Mouse (Mus musculus) G1E (cell line): ENCODE data around the gene Jazf1. TPM values are rescaled to one million over a fixed set of nuclear protein-coding genes. Genes with fewer than 3 reads are reported as not detected.

Experiments used
- ATAC-seq: 2 replicates; pipeline ENCODE4 v1.8.0; 2016; ENCODE audit warnings: mild to moderate bottlenecking; ENCODE audit not compliant: insufficient number of reproducible peaks, poor library complexity, low FRiP score, severe bottlenecking; ENCODE audit errors: extremely low read depth
- DNase-seq: peaks from one replicate; pipeline ENCODE4 v3.0.0; 2012; ENCODE audit warnings: low spot score
- H3K27me3 ChIP-seq: 2 replicates; pipeline ENCODE4 v1.6.1; 2012; ENCODE audit warnings: mild to moderate bottlenecking, low read length, inconsistent platforms; ENCODE audit not compliant: insufficient read depth
- H3K36me3 ChIP-seq: replicated peaks from 2 replicates; pipeline ENCODE3; 2012; ENCODE audit warnings: mild to moderate bottlenecking, inconsistent platforms
- H3K4me1 ChIP-seq: 2 replicates; pipeline ENCODE4 v1.6.1; 2012; ENCODE audit warnings: low read depth, low read length, inconsistent platforms, mixed read lengths; ENCODE audit not compliant: insufficient read depth
- H3K4me3 ChIP-seq: 2 replicates; pipeline ENCODE4 v1.5.1; 2012; ENCODE audit warnings: low read depth, mild to moderate bottlenecking, inconsistent platforms, low read length, moderate library complexity, mixed read lengths
- H3K9me3 ChIP-seq: replicated peaks from 2 replicates; pipeline ENCODE4 v1.6.1; 2012; ENCODE audit warnings: inconsistent platforms
- CTCF ChIP-seq: IDR thresholded peaks from 2 replicates; pipeline ENCODE4 v1.5.1; 2012; ENCODE audit warnings: low read depth, low read length, inconsistent platforms, mixed read lengths
- GATA1 ChIP-seq: IDR thresholded peaks from 2 replicates; pipeline ENCODE4 v1.6.1; 2012; ENCODE audit warnings: borderline replicate concordance, low read length, inconsistent platforms, mixed read lengths
- GATA2 ChIP-seq: IDR thresholded peaks from 2 replicates; pipeline ENCODE4 v1.6.1; 2012; ENCODE audit warnings: low read depth, low read length, inconsistent platforms, borderline replicate concordance
- POLR2AphosphoS5 ChIP-seq: IDR thresholded peaks from 2 replicates; pipeline ENCODE4 v1.6.1; 2012; ENCODE audit warnings: low read depth, low read length, inconsistent platforms; ENCODE audit not compliant: insufficient replicate concordance
- TAL1 ChIP-seq: conservative IDR thresholded peaks from 2 replicates; pipeline ENCODE4 v1.6.1; 2012; ENCODE audit warnings: low read depth, low read length, inconsistent platforms, mixed read lengths
- polyA plus RNA-seq: library from polyadenylated mRNA; stranded (reverse); fragments of >175 nt; gene quantifications from 2 replicates; pipeline ENCODE4 v1.2.3, GENCODE M21; 2012
- total RNA-seq, 2 experiments: library from RNA; stranded (forward) in 1 of 2; stranded (reverse) in 1 of 2; fragments of 200-1000 nt in 1 of 2; fragments of >200 nt in 1 of 2; fragmentation: Nextera tagmentation in 1 of 2; gene quantifications; 2 replicates each; pipeline ENCODE4 v1.2.3; 2014 to 2017

Gene Jazf1
- total and polyA plus RNA-seq, 3 experiments, result not detected

DNA sequence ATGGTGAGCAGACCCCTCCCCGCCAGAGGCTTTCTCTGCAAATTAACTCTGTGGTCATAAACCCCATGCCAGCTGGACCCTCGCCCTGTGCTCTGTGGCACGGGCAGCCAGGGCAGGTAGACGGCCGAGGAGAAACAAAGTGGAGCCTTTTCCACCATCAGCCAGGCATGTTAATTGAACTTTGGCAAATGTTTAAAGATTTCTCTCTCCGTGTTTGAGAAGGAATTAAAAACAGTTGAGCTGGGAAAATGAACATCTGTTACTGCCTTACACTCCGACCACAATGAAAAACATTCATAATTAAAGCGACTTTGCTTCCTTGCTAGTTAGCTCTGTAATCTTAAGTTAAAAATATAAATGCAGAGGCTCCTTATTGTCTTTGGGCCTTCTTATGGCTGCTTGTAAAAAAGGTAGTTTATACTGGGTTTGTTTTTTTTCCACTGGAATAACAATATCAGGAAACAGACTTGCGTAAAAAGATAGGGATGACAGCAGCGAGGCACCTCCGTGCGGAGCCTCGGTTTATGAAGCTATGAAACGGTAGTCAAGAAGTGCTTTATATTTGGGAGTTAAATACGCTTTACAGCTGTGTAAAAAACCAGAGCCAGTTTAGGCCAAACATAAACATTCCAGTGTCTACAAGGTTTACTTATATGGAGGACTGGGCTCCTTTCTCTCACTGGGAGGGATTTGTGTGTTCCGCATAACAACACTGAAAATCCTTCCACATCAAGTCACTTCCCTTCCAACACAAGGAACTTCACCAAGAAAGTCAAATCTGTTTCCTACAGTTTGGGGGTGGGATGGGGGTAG lies 273.2 kb downstream of the Jazf1 start:
- H3K4me3 ChIP-seq, result no peak overlapping the region

DNA sequence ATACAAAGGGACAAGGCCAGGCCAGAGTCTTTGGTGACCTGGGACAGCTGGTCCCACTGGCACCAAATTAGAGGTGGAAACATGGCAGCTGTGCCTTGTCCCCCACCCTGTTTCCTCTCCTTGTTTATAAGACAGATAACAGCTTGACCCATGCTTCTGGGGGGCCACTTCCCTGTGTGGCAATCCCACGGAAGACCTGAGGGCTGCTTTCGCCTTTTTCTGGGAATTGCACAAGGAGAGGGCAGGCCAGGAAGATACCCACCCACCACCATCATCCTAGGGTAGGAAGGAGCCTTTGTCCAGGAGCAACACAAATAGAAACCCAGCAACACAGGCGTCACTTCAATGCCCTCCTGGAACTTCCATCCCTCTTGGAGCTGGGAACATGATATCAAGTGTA lies 276.0 kb downstream of the Jazf1 start:
- Histone ChIP-seq H3K9me3 (no peaks in the 10 kb centered on the region), H3K27me3 (peaks cover 23% of the 10 kb centered on the region), H3K4me1 (no peaks in the 10 kb centered on the region), H3K4me3 (no peak overlapping the region), H3K36me3 (no peaks in the 10 kb centered on the region)
- DNase-seq (no peak), ATAC-seq (no peak)
- TF ChIP-seq TAL1 (no peak), CTCF (no peak), GATA2 (no peak), POLR2AphosphoS5 (no peak), GATA1 (no peak)

More for the DNA sequence above, 273.2 kb downstream of the Jazf1 start:
- Histone ChIP-seq H3K27me3 (peaks cover 18% of the 10 kb centered on the region), H3K4me1 (no peaks in the 10 kb centered on the region), H3K9me3 (0 out of 2 replicates have a peak, but pooled peaks cover 2% of the 10 kb centered on the region), H3K36me3 (no peaks in the 10 kb centered on the region)
- DNase-seq (no peak), ATAC-seq (no peak)
- no peak for TF ChIP-seq GATA2
- TF ChIP-seq GATA1, result no peak
- no peak for TF ChIP-seq CTCF
- TF ChIP-seq POLR2AphosphoS5, result no peak
- no peak for TF ChIP-seq TAL1

DNA sequence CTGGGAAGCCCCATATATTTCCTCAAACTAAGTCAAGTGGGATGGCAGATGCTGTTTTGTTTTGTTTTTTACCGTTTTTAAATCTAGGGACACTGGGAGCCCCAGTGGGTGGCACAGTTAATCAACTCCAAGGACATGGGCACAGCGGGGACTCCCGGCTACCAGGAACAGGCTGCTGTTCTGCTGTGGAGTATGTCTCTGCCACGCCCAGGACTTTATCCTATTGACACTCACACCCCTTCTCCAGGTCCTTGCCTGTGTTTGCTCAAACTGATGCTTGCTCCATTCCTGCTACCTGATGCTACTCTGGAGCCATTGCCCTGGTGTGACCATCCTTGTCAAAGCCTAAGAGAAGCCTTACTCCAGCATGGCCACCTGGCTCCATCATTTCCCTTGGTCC lies 277.6 kb downstream of the Jazf1 start:
- H3K27me3 ChIP-seq, result peaks cover 14% of the 10 kb centered on the region
- H3K9me3 ChIP-seq, result no peaks in the 10 kb centered on the region
- H3K4me1 ChIP-seq, result no peaks in the 10 kb centered on the region
- TF ChIP-seq CTCF (no peak), GATA2 (no peak), GATA1 (no peak), TAL1 (no peak), POLR2AphosphoS5 (no peak)
- no peak overlapping the region for H3K4me3 ChIP-seq
- DNase-seq, result no peak
- no peaks in the 10 kb centered on the region for H3K36me3 ChIP-seq
- ATAC-seq, result no peak

DNA sequence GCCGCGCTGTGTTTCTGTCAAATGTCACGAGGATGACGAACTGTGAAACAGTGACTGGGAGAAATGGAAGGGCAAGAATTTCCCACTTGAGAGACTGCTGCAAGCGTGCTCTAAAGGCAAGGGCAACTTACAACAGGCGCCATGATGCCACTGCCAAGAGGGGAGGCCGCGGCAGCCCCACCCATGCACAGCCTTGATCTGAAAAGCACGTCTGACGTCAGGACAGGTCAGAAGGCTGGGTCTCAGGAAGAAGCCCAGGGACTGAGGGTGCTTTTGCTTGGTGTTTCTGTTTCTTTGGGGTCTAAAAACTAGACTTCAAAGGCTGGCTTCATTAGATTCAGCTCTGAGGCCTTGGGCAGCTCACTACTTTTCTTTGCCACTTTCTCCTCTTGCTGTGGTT lies 278.1 kb downstream of the Jazf1 start:
- H3K36me3 ChIP-seq, result no peaks in the 10 kb centered on the region
- H3K4me3 ChIP-seq, result no peak overlapping the region
- no peaks in the 10 kb centered on the region for H3K9me3 ChIP-seq
- no peaks in the 10 kb centered on the region for H3K4me1 ChIP-seq
- TF ChIP-seq TAL1 (no peak), POLR2AphosphoS5 (no peak), CTCF (no peak), GATA2 (no peak), GATA1 (no peak)
- peaks cover 14% of the 10 kb centered on the region for H3K27me3 ChIP-seq
- ATAC-seq (no peak), DNase-seq (no peak)

DNA sequence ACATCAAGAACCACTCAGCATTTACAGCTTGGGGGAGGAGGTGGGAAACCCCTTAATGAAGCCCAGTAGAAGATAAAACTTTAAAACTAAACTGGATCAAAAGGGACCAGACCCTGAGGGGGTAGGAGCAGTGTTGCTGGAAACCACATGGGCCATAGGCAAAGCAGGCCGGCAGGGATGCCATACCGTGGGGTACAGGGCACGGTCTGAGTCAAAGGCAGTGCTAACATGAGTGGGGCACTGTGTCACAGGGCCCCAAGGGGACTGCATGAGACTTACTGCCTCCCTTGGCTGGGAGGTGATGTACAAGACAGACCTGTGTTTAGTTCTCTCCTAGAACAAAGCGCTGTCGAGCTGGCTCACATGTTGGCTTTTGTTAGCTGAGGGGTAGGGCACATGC lies 288.9 kb downstream of the Jazf1 start:
- H3K4me3 ChIP-seq, result no peak overlapping the region
- H3K4me1 ChIP-seq, result peaks cover 8% of the 10 kb centered on the region
- DNase-seq, result no peak
- ATAC-seq, result no peak
- peaks cover 20% of the 10 kb centered on the region for H3K27me3 ChIP-seq
- TF ChIP-seq GATA1 (no peak), TAL1 (no peak), CTCF (no peak), GATA2 (no peak), POLR2AphosphoS5 (no peak)
- no peaks in the 10 kb centered on the region for H3K9me3 ChIP-seq
- H3K36me3 ChIP-seq, result no peaks in the 10 kb centered on the region

GRCm38 (mm10) chr6:52778523-52778922 lies 289.9 kb downstream of the Jazf1 start:
- no peak for TF ChIP-seq GATA1
- no peak for TF ChIP-seq CTCF
- no peak for TF ChIP-seq TAL1
- no peak for TF ChIP-seq GATA2
- TF ChIP-seq POLR2AphosphoS5, result no peak
- Histone ChIP-seq H3K36me3 (no peaks in the 10 kb centered on the region), H3K27me3 (peaks cover 18% of the 10 kb centered on the region), H3K4me1 (peaks cover 8% of the 10 kb centered on the region), H3K9me3 (no peaks in the 10 kb centered on the region), H3K4me3 (no peak overlapping the region)
- DNase-seq (no peak), ATAC-seq (no peak)

DNA sequence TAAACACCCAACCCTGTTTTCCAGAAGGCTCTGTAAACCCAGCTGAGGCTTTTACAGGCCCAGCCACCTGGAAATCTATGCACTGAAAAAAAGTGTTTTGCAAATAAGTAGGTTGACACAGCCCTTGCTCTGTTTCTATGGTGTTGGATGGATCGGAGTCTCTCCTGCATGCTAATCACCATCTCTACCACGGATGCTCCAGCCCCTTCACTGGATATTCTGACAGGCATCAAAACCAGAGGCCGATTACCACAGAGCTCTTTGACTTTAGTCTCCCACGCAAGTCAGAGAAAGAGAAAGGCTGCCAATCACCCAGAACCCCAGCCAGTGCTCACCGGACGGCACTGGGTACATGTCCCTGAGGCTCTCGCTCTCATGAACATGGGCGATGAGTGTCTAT lies 291.4 kb downstream of the Jazf1 start:
- ATAC-seq (no peak), DNase-seq (no peak)
- TF ChIP-seq POLR2AphosphoS5 (no peak), GATA1 (no peak), TAL1 (no peak), GATA2 (no peak), CTCF (no peak)
- Histone ChIP-seq H3K27me3 (peaks cover 17% of the 10 kb centered on the region), H3K4me3 (no peak overlapping the region), H3K36me3 (peaks cover 3% of the 10 kb centered on the region), H3K9me3 (no peaks in the 10 kb centered on the region), H3K4me1 (peaks cover 12% of the 10 kb centered on the region)
